Mouse (Mus musculus): ENCODE measurements around the gene D430042O09Rik. TPM values are rescaled to one million over a fixed set of nuclear protein-coding genes. Genes with fewer than 3 reads are reported as not detected.

The D430042O09Rik gene
- 1.6 and 2.8 TPM in 2 replicates for polyA plus RNA-seq (2012; ENCODE audit: low replicate concordance)

DNA sequence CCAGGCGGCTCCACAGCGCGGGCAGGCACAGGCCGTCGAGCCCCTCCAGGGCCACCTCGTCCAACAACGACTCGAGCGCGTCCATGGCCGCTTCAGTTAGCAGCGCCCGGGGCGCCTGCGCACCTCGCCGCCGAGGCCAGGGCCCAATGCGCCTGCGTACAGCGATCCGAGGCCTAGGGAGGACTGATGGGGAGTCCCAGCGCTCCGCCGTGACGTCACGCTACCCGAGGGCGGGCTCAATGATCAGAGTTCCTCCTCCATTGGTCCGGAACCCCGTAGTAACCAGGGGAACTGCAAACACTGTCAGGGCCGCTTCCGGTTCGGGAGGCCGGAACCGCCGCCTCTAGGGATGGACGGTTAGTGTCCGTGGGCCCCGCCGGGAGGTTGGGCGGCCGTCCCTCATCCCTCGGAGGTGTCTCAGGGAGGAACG, at the start of gene D430042O09Rik, which contains the start of gene Gtf3c1:
Gene D430042O09Rik (plus strand): TSS at position 296 of the 430 bp plus-strand sequence.
Gene Gtf3c1 (minus strand): TSS at position 188 of the 430 bp plus-strand sequence.

Other genes with a start within 250 kb of the D430042O09Rik start
- gene Nsmce1, start 216.3 kb upstream of the D430042O09Rik start, polyA plus RNA-seq (2012; ENCODE audit: low replicate concordance) = 4.7 and 6.9 TPM in 2 replicates
- 19.9 and 30.2 TPM in 2 replicates for gene Il4ra, start 155.8 kb upstream of the D430042O09Rik start, polyA plus RNA-seq (2012; ENCODE audit: low replicate concordance)
- gene Il21r, start 104.5 kb upstream of the D430042O09Rik start, polyA plus RNA-seq (2012; ENCODE audit: low replicate concordance) = 7.2 and 19.1 TPM in 2 replicates
- 77.0 and 116 TPM in 2 replicates for gene Gtf3c1, start 108 bp upstream of the D430042O09Rik start, polyA plus RNA-seq (2012; ENCODE audit: low replicate concordance)